Mouse (Mus musculus) stomach, postnatal 0 days (tissue): ENCODE data around the gene Arhgef25. TPM values are rescaled to one million over a fixed set of nuclear protein-coding genes. Genes with fewer than 3 reads are reported as not detected.

Experiments used
- ATAC-seq: fragments of 200-750 bp; cut with Nextera tagmentation; 2 replicates; pipeline ENCODE4 v1.8.0; 2017; ENCODE audit not compliant: low FRiP score, low TSS enrichment
- DNase-seq: peaks from one replicate; pipeline ENCODE4 v3.0.0-alpha.2; 2016; ENCODE audit warnings: low spot score
- H3K27ac ChIP-seq: fragments of 300-500 bp; sonication (generic); replicated peaks from 2 replicates; pipeline ENCODE4 v1.5.1; 2014; ENCODE audit warnings: mild to moderate bottlenecking, control low read depth
- H3K27me3 ChIP-seq: fragments of 300-500 bp; sonication (generic); 2 replicates; pipeline ENCODE4 v1.6.1; 2014; ENCODE audit warnings: low read length; ENCODE audit not compliant: control insufficient read depth, insufficient read depth
- H3K36me3 ChIP-seq: fragments of 300-500 bp; sonication (generic); 2 replicates; pipeline ENCODE4 v1.6.1; 2014; ENCODE audit warnings: low read length, mixed read lengths; ENCODE audit not compliant: control insufficient read depth, insufficient read depth
- H3K4me1 ChIP-seq: fragments of 300-500 bp; sonication (generic); replicated peaks from 2 replicates; pipeline ENCODE4 v1.6.1; 2014; ENCODE audit warnings: antibody characterized with exemption; ENCODE audit not compliant: control insufficient read depth, insufficient read depth
- H3K4me2 ChIP-seq: fragments of 300-500 bp; sonication (generic); replicated peaks from 2 replicates; pipeline ENCODE4 v1.6.1; 2014; ENCODE audit warnings: low read depth, mild to moderate bottlenecking, control low read depth, moderate library complexity
- H3K4me3 ChIP-seq: fragments of 300-500 bp; sonication (generic); 2 replicates; pipeline ENCODE4 v1.5.1; 2014; ENCODE audit warnings: low read depth, low read length, control low read depth
- H3K9ac ChIP-seq: fragments of 300-500 bp; sonication (generic); 2 replicates; pipeline ENCODE4 v1.6.1; 2014; ENCODE audit warnings: mild to moderate bottlenecking, low read length, control low read depth, mixed read lengths
- H3K9me3 ChIP-seq: fragments of 300-500 bp; sonication (generic); 2 replicates; pipeline ENCODE4 v1.6.1; 2016; ENCODE audit warnings: low read length; ENCODE audit not compliant: control insufficient read depth
- CTCF ChIP-seq: IDR thresholded peaks from 2 replicates; pipeline ENCODE4 v1.5.1; 2016; ENCODE audit warnings: antibody characterized with exemption, low read depth, mild to moderate bottlenecking, moderate library complexity
- EP300 ChIP-seq: optimal IDR thresholded peaks from 2 replicates; pipeline ENCODE3; 2016; ENCODE audit warnings: antibody characterized with exemption
- WGBS: fragments of 180-500 bp; shearing (Covaris S2); extraction: QIAGEN DNeasy Blood & Tissue Kit; methylation state at CpG from one replicate; pipeline ENCODE4 v1.1.7; 2014; 5-methylcytosine and 5-hydroxymethylcytosine counted together
- polyA plus RNA-seq: library from polyadenylated mRNA; unstranded; fragments of >200 nt; fragmentation: Nextera tagmentation; extraction: Ambion mirVana; gene quantifications from 2 replicates; pipeline ENCODE4 v1.2.1, GENCODE M21; 2015

Gene Arhgef25
- polyA plus RNA-seq, 1 experiment from 2014 or later = 25.3 TPM

- peak overlapping the region; percentile 84 for H3K27ac ChIP-seq
- 0 out of 2 replicates have a peak, but pooled peaks cover 3% of the 10 kb centered on the region for H3K4me1 ChIP-seq
- WGBS = under 1% methylated on average over 23 of the region's 25 CpGs
- H3K27me3 ChIP-seq = no peaks in the 10 kb centered on the region
- peak; percentile 72 for ATAC-seq
- H3K4me3 ChIP-seq = peak overlapping the region; percentile 83
- H3K4me2 ChIP-seq = peak overlapping the region; percentile 98
- no peak for DNase-seq
- H3K9me3 ChIP-seq = no peaks in the 10 kb centered on the region
- peak overlapping the region; percentile 81 for H3K9ac ChIP-seq
- TF ChIP-seq CTCF (peak; percentile 3; the same call in 1 of the 2 replicates), EP300 (no peak)
- H3K36me3 ChIP-seq = peaks cover 4% of the 10 kb centered on the region; the same call in 1 of the 2 replicates
These were observed 21.1 kb upstream of the Arhgef25 start for GRCm38 (mm10) chr10:127210961-127211405.

- WGBS = 80% methylated on average over 13 of the region's 13 CpGs
- Histone ChIP-seq H3K4me1 (0 out of 2 replicates have a peak, but pooled peaks cover 3% of the 10 kb centered on the region), H3K9ac (no peak overlapping the region), H3K36me3 (peaks cover 10% of the 10 kb centered on the region; the same call in 1 of the 2 replicates), H3K4me3 (no peak overlapping the region), H3K9me3 (no peaks in the 10 kb centered on the region), H3K4me2 (no peak overlapping the region), H3K27ac (no peak overlapping the region), H3K27me3 (no peaks in the 10 kb centered on the region)
- ATAC-seq (no peak), DNase-seq (no peak)
- TF ChIP-seq CTCF (no peak), EP300 (no peak)
These were observed 20.2 kb upstream of the Arhgef25 start for GRCm38 (mm10) chr10:127209928-127210570.

GRCm38 (mm10) chr10:127208921-127209320 is 19.0 kb upstream of the Arhgef25 start:
- H3K27me3 ChIP-seq = no peaks in the 10 kb centered on the region
- H3K9me3 ChIP-seq = no peaks in the 10 kb centered on the region
- no peak overlapping the region for H3K27ac ChIP-seq
- peaks cover 12% of the 10 kb centered on the region; the same call in 1 of the 2 replicates for H3K36me3 ChIP-seq
- TF ChIP-seq CTCF (no peak), EP300 (no peak)
- no peak overlapping the region for H3K4me2 ChIP-seq
- WGBS = 76% methylated on average over 4 of the region's 4 CpGs
- 0 out of 2 replicates have a peak, but pooled peaks cover 3% of the 10 kb centered on the region for H3K4me1 ChIP-seq
- H3K9ac ChIP-seq = no peak overlapping the region
- DNase-seq (no peak), ATAC-seq (no peak)
- no peak overlapping the region for H3K4me3 ChIP-seq

- 0 out of 2 replicates have a peak, but pooled peaks have one; percentile 28 for ATAC-seq
- TF ChIP-seq EP300 = no peak
- TF ChIP-seq CTCF = no peak
- Histone ChIP-seq H3K9ac (no peak overlapping the region), H3K4me2 (no peak overlapping the region), H3K36me3 (peaks cover 15% of the 10 kb centered on the region), H3K27ac (no peak overlapping the region), H3K9me3 (no peaks in the 10 kb centered on the region), H3K4me1 (no peaks in the 10 kb centered on the region), H3K27me3 (no peaks in the 10 kb centered on the region), H3K4me3 (no peak overlapping the region)
- WGBS = 72% methylated on average over 10 of the region's 10 CpGs
- DNase-seq = peak; percentile 42
These were observed 15.5 kb upstream of the Arhgef25 start for GRCm38 (mm10) chr10:127205373-127205772.

DNA sequence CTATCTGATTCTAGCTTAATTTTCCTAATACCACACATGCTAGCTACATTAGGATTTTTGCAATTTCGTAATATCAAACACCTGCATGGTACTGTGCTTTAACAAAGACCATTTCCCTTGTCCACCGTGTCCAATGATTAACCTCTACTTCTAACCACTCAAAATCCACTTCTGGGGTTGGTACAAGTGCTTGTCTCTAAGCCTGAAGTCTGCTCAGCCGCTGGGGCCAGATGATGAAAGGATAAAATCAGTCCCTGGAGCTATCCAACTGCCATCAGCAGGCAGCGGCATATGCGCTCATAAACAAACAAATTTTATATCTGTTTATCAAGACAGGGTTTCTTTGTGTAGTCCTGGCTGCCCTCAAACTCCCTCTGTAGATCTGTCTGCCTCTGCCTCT is 14.7 kb upstream of the Arhgef25 start:
- peaks cover 15% of the 10 kb centered on the region for H3K36me3 ChIP-seq

DNA sequence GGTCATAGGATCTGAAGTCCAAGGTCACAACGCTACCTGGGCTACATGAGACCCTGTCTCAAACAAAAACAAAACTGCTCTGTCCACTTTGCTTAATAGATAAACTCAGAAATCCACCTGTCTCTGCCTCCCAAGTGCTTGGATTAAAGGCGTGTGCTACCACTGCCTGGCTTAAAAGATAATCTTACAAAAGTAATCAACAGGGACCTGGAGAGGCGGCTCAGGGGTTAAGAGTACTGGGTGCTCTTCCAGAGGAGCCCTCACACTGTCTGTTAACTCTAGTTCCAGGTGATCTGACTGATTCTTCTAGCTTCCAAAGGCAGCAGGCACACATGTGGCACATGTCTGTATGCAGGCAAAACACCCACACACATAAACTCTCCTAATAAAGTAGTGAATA is 13.2 kb upstream of the Arhgef25 start:
- no peaks in the 10 kb centered on the region for H3K9me3 ChIP-seq
- peaks cover 15% of the 10 kb centered on the region for H3K36me3 ChIP-seq
- 81% methylated on average over 3 of the region's 3 CpGs for WGBS
- TF ChIP-seq CTCF (no peak), EP300 (no peak)
- no peak overlapping the region for H3K4me2 ChIP-seq
- DNase-seq (no peak), ATAC-seq (no peak)
- no peak overlapping the region for H3K9ac ChIP-seq
- H3K27ac ChIP-seq = no peak overlapping the region
- no peaks in the 10 kb centered on the region for H3K27me3 ChIP-seq
- H3K4me3 ChIP-seq = no peak overlapping the region
- H3K4me1 ChIP-seq = no peaks in the 10 kb centered on the region

More for the DNA sequence above, 14.7 kb upstream of the Arhgef25 start:
- H3K9me3 ChIP-seq = no peaks in the 10 kb centered on the region
- H3K27ac ChIP-seq = no peak overlapping the region
- 87% methylated on average over 5 of the region's 5 CpGs for WGBS
- H3K4me3 ChIP-seq = no peak overlapping the region
- H3K9ac ChIP-seq = no peak overlapping the region
- no peak for DNase-seq
- TF ChIP-seq EP300 (no peak), CTCF (no peak)
- no peaks in the 10 kb centered on the region for H3K4me1 ChIP-seq
- ATAC-seq = no peak
- H3K4me2 ChIP-seq = no peak overlapping the region
- H3K27me3 ChIP-seq = no peaks in the 10 kb centered on the region
